Mouse (Mus musculus): ENCODE measurements around the gene Sncb. TPM values are rescaled to one million over a fixed set of nuclear protein-coding genes. Genes with fewer than 3 reads are reported as not detected.
"Not testable (repeated sequence)": the region's sequence is repeated elsewhere in the genome, so short reads cannot be mapped to it uniquely, and the experiment has no call there.

The Sncb gene
- polyA plus RNA-seq, 1 experiment from 2014 or later: not detected

DNA sequence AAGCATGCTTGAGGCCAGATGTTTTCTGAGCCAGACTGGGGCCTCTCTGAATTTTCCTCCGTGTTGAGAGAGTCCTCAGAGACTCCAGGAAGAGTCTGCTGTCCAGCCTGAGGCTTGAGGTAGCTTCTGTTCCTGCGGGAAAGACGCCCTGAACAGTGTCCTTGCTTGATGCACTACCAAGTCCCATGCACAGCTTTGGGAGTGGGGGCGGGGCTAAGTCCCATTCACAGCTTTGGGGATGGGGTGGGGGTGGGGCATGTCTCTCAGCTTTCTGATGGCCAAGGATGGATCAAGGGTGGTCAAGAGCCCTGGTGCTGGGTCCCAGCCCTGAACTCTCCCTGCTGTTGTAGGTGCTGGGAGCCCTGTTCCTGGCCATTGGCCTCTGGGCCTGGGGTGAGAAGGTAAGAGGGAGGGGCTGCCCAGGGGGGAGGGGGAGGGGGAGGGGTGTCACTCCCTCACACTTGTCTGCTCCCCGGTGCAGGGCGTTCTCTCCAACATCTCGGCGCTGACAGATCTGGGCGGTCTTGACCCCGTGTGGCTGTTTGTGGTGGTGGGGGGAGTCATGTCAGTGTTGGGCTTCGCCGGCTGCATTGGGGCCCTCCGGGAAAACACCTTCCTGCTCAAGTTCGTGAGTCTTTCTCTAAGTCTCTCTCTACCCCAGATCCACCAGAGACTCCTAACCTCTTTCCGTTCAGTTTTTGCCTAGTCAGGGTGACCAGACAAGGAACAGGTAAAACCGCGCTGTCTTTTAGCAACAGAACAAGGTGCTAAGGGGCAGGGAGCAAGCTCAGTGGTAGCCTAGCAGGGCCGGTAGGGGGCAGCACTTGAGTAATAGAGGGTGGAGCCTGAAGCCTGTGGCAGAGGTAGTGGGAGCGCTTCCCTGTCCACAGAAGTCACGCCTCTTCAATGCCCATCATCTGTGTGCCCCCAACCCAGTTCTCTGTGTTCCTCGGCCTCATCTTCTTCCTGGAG, 26.1 kb upstream of the Sncb start:
- WGBS (ENCODE audit: missing documents): 38% methylated on average over 21 of the region's 21 CpGs

DNA sequence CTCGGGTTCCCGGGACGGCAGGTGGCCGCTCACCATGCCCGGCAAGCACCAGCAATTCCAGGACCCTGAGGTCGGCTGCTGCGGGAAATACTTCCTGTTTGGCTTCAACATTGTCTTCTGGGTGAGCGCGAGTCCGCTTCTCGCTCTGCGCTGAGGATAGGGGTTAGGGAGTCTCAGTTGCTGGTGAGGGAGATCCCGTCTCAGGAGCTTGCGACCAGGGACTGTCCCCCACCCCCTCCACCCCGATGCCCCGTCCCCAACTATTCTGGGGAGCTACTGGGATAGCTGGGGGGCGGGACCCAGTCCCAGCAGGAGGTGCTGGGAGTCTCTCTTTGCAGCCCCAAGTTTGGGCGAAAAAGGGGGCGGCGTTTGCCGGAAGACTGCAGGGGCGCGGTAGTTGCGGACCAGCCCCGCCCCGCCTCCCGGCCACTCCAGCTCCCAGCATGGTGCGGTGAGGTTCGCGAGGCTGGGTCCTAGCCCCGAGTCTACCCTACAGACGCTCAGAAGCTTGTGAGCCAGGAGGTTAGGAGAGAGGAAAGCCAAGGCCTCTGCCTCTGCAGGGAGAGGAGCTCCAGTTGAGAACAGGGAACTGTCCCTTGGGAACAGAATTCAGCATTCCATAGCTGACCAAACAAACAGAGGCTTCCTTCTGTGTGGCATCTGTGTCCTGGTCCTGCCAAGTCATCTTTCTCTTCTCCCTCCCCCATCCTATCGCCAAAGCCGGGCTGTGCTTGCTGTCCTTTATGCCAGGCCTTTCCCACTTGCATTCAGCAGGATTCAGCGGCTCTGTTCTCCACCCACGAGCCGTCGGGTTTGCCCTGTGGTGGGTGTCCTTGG, 23.4 kb upstream of the Sncb start:
- no peaks in the 10 kb centered on the region for H3K79me2 ChIP-seq (ENCODE audit: inconsistent target)
- H3K4me3 ChIP-seq (ENCODE audit: inconsistent target): peak overlapping the region; percentile 43
- 3% methylated on average over 34 of the region's 38 CpGs for WGBS (ENCODE audit: missing documents)
- no peak overlapping the region for H3K27ac ChIP-seq
- no peaks in the 10 kb centered on the region for H3K36me3 ChIP-seq (ENCODE audit: inconsistent target)

More for the DNA sequence above, 26.1 kb upstream of the Sncb start:
- Histone ChIP-seq H3K4me3 (ENCODE audit: inconsistent target) (no peak overlapping the region), H3K36me3 (ENCODE audit: inconsistent target) (no peaks in the 10 kb centered on the region), H3K27ac (no peak overlapping the region), H3K79me2 (ENCODE audit: inconsistent target) (no peaks in the 10 kb centered on the region)

DNA sequence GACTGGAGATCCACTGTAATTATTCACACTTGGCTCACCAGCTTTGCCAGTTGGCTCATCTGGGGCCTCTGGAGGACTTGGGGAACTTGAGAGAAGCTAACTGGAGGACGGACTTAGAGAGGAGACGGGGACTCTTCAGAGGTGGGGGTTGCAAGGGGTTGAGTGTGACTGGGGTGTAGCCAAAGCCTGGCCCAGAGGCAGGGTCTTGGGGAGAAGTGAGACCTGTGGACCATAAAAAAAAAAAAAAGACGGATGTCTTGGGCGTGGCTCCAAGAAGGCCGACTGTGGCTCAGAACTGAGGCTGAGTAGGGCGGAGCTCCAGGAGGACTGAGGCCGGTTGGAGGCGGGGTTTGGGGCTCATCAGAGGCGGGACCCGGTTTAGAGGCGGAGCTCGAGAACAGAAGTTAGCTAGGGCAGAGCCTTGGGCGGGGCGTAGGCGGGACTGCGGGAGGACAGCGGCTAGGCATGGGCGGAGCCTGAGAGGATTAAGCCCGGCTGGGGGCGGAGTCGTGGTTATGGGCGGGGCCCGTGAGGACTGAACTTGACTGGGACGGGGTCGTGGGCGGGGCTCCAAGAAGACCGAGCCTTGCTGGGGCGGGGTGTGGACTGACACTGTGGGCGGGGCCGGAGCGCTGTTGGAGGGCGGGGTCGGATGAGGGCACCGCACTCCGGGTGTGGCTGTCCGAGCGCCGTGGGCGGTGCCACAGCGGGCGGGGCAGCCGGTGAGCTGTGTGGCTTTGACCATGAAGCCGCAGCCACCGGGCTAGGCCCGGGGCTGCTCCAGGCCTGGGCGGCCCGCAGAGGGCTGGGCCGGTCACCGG, 22.6 kb upstream of the Sncb start, which contains the start of gene Tspan17:
TSS of gene Tspan17 (plus strand) at position 638 of the 821 bp plus-strand sequence.
- no peaks in the 10 kb centered on the region for H3K36me3 ChIP-seq (ENCODE audit: inconsistent target)
- H3K27ac ChIP-seq: no peak within 1 kb of the TSS
- no peaks in the 10 kb centered on the region for H3K79me2 ChIP-seq (ENCODE audit: inconsistent target)
- peak within 1 kb of the TSS; percentile 43 for H3K4me3 ChIP-seq (ENCODE audit: inconsistent target)
- 2% methylated on average over 48 of the region's 49 CpGs for WGBS (ENCODE audit: missing documents)

DNA sequence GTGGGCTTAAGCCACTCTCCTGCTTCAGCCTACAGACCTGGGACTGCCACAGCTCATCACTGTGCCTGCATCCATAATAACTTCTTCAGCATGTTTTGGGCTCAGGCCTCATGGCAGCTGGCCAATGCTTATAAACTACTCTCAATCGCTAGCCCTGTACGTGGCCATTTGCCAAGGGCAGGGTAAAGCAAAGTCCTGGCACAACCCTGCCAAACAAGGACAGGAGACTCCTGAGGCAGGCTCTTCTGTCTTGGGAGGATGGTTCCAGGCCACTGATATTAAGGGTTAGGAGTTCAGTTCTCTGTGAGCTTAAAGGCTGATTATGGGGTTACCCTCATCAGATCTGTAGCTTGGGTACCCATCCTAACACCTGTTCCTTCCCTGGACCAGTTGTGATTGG, 21.2 kb upstream of the Sncb start:
- not testable (repeated sequence) for H3K36me3 ChIP-seq (ENCODE audit: inconsistent target); H3K4me3 ChIP-seq (ENCODE audit: inconsistent target); H3K27ac ChIP-seq; H3K79me2 ChIP-seq (ENCODE audit: inconsistent target)
- WGBS (ENCODE audit: missing documents): 43% methylated on average over 2 of the region's 2 CpGs

DNA sequence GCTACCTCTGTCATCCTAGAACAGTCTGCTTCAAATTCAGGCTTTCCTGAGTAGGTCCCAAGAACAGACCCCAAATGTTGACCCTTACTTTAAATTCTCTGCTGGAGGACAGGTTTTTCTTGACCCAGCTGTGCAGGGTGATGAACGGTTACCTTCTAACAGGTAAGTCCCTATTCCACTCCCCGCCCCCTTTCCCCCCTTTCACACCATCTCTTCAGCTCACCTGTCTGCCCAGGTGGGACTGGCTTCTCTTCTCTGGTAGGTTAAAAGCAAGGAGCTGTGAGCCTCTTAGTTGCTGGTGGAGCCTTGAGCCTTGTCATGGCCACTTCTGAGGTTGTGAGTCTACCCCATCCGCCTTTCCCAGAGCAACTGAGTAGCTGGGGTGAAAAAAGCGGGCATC, 17.3 kb upstream of the Sncb start, which contains the start of gene Eif4e1b:
TSS of gene Eif4e1b (plus strand) at position 301 of the 400 bp plus-strand sequence.
- Histone ChIP-seq H3K79me2 (ENCODE audit: inconsistent target) (no peaks in the 10 kb centered on the region), H3K27ac (no peak within 1 kb of the TSS), H3K4me3 (ENCODE audit: inconsistent target) (no peak within 1 kb of the TSS), H3K36me3 (ENCODE audit: inconsistent target) (no peaks in the 10 kb centered on the region)
- 95% methylated on average over 4 of the region's 4 CpGs for WGBS (ENCODE audit: missing documents)

DNA sequence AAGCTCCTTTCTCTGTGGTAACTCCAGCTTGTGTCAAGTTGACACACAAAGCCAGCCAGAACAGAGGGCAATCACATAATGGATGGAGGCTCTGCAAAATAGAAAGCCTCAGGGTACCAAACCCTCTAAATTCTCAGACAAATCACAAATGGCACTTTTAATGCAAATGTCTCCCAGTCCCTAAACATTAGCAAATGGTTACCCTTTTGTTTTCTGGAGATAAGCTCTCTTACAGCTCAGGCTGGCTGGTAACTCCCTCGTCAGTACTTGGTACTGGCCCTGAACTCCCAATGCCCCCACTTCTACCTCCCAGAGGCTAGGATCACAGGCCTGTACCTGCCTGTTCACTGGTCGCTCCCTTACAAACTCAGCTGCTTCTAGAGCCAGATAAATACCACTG, 16.8 kb upstream of the Sncb start:
- no peak overlapping the region for H3K4me3 ChIP-seq (ENCODE audit: inconsistent target)
- no peak overlapping the region for H3K27ac ChIP-seq
- 77% methylated on average over 2 of the region's 2 CpGs for WGBS (ENCODE audit: missing documents)
- no peaks in the 10 kb centered on the region for H3K36me3 ChIP-seq (ENCODE audit: inconsistent target)
- no peaks in the 10 kb centered on the region for H3K79me2 ChIP-seq (ENCODE audit: inconsistent target)

DNA sequence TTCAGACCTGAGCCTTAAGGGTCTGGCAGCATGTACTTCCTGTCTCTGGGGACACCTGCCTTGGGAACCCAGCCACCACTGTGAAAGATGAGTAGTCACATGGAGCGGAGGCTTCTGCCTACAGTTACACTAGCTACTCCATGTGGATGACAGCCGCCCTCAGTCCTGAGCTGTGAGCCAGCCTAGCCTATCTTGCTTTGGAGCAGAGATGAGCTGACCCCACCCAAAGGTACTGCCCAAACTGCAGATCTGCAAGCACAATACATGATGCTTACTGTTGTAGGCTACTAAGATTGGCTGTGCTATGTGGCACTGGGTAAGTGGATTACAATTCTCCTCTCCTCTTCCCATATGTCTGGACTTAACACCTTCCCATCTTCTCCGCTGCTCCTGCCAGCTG, 14.7 kb upstream of the Sncb start:
- Histone ChIP-seq H3K4me3 (ENCODE audit: inconsistent target) (no peak overlapping the region), H3K36me3 (ENCODE audit: inconsistent target) (no peaks in the 10 kb centered on the region), H3K27ac (no peak overlapping the region), H3K79me2 (ENCODE audit: inconsistent target) (no peaks in the 10 kb centered on the region)
- 90% methylated on average over 3 of the region's 3 CpGs for WGBS (ENCODE audit: missing documents)

DNA sequence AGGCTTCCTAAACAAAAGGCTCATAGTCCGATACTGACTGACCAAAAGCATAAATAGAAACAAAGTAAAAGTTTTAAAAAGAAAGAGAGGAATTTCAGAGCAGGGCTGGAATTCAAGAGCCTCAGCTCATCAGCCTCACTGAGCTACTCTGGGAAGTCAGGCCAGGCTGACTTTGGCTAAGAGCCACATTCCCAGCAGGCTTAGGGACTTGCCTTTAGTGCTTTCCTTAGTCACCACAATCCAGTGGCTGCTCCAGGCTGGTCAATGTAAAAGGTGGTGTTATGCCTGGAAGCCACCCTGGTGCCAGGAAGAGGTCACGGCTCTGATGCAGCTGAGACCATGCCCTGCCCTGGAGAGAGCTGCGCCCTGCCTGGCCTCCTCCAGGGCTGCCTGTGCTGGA, 14.2 kb upstream of the Sncb start:
- Histone ChIP-seq H3K27ac (no peak overlapping the region), H3K79me2 (ENCODE audit: inconsistent target) (no peaks in the 10 kb centered on the region), H3K36me3 (ENCODE audit: inconsistent target) (no peaks in the 10 kb centered on the region), H3K4me3 (ENCODE audit: inconsistent target) (no peak overlapping the region)
- 95% methylated on average over 3 of the region's 3 CpGs for WGBS (ENCODE audit: missing documents)

DNA sequence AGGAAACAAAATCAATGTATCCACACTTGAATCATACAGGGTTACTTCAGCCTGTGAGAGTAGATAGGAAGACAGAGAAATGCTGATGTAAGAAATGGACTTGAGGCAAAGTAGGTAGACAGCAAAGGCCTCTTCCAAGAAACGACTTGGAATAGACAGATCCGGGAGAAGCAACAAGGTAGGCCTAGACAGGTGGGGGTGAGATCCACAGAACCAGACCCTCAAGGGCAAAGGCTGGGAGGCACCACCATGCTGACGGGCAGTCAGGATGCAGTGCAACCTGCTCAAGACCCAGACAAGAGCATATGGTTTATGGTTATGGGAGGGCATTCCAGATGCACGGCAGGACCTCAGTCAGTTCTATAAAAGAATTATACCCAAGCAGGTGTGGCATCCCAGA, 617 bp upstream of the Sncb start:
- no peak overlapping the region for H3K4me3 ChIP-seq (ENCODE audit: inconsistent target)
- no peaks in the 10 kb centered on the region for H3K36me3 ChIP-seq (ENCODE audit: inconsistent target)
- H3K79me2 ChIP-seq (ENCODE audit: inconsistent target): no peaks in the 10 kb centered on the region
- 81% methylated on average over 4 of the region's 4 CpGs for WGBS (ENCODE audit: missing documents)
- no peak overlapping the region for H3K27ac ChIP-seq

DNA sequence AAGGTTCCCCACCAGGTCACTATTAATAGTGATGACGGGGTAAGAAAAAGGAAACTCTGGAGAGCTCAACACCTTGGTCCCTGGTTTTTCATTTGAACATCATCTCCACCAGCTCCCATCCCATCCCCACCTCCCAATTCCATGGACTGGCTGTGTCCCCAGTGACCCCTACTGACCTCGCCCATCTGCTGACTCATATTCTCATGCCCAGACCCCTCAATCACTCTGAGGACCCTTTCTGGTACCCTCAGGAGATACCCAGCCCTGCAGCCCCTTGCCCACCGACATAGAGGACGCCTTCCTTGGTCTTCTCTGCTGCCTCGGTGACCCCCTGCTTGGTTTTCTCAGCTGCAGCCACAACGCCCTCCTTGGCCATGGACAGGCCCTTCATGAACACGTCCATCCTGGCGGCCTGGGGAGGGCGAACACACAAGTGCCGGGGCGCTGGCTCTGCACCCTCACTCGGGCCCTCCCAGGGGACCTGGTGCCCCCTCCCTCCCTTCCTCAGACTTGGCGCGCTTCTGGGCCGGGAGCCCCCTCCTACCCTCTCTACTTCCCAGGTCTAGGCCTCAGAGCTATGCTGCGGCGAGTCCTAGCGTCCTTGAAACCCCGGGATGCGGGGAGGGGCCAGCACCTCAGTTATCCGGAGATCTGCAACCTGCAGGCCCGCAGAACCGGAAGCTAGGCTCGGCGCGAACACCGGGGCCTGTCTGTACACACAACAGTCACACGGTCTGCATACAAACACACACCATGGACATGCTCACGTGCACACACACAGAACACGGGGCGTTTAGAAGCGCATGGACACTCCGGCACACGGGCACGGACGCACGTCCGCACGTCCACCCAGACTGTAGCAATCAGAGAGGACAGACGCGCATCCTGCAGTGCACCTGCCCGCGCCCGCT, 859 bp downstream of the Sncb start:
- WGBS (ENCODE audit: missing documents): 8% methylated on average over 44 of the region's 44 CpGs

DNA sequence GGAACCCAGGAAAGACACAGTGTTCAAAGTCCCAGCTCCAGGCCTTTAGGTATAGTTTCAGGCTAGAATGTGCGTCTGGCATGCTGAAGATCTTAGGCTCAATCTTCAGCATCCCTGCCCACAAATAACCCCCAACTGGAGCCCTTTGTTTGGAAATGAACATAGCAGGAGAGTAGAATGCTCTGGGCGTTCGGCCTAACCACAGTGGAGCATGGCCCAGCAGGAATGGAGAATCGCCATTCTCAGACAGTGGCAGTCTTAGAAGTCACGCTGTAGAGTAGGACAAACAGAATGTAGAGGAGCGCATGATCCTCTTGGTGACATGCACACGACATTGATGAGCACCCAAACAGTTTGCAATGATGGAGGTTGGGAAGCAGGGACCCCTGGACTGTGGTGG, 5.5 kb downstream of the Sncb start:
- Histone ChIP-seq H3K79me2 (ENCODE audit: inconsistent target) (no peaks in the 10 kb centered on the region), H3K4me3 (ENCODE audit: inconsistent target) (no peak overlapping the region), H3K27ac (no peak overlapping the region), H3K36me3 (ENCODE audit: inconsistent target) (no peaks in the 10 kb centered on the region)
- 81% methylated on average over 7 of the region's 7 CpGs for WGBS (ENCODE audit: missing documents)

More for the DNA sequence above, 859 bp downstream of the Sncb start:
- H3K36me3 ChIP-seq (ENCODE audit: inconsistent target): no peaks in the 10 kb centered on the region
- H3K79me2 ChIP-seq (ENCODE audit: inconsistent target): no peaks in the 10 kb centered on the region
- no peak overlapping the region for H3K4me3 ChIP-seq (ENCODE audit: inconsistent target)
- H3K27ac ChIP-seq: no peak overlapping the region

DNA sequence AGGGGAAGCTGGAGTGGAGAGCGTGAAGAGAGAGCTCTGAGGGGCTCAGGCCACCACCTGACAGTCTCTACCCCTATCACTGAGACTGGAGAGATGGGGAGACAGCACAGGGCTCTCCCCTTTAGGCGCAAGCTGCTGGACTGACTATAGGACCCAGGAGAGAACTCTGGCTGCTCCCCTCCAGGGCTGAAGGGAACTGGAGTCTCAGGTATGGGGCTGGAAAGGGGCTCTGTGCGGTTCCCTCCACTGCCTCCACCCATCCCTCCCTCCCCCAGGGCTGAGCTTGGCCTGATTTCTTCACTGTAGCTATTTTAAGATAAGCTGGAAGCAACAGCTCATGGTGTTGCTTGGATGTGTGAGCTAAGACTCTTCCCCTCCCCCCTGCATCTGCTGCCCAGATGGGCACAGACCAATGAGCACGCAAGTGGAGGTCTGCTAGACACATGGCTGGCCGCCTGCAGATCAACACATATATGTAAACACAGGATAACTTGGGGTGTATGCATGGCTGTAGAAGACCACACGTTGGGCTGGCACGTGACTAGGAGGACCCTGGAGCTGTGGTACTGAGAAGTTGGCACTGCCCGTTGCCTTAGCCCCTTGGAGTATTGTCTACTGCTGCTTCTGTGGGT, 6.1 kb downstream of the Sncb start:
- no peak overlapping the region for H3K4me3 ChIP-seq (ENCODE audit: inconsistent target)
- H3K27ac ChIP-seq: no peak overlapping the region
- 63% methylated on average over 8 of the region's 8 CpGs for WGBS (ENCODE audit: missing documents)
- H3K79me2 ChIP-seq (ENCODE audit: inconsistent target): no peaks in the 10 kb centered on the region
- H3K36me3 ChIP-seq (ENCODE audit: inconsistent target): no peaks in the 10 kb centered on the region

DNA sequence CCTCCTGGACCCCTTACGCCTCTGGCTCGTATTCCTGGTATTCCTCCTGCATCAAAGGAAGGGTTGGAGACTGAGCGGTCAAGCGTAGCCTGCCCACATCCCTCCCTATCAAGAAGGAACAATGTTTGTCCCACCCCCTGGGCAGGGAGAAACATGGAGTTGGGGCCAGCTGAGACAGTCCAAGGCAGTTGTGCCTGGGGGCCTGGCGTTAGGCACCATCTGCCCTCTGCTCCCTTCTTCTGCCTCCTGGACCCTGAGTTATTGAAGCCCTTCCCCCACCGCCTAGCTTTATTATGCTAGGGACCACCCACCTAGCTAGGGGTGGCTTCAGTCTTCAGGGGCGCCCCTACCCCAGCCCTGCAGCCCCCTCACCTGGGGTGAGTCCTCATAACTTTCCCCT, 6.9 kb downstream of the Sncb start:
- Histone ChIP-seq H3K36me3 (ENCODE audit: inconsistent target) (no peaks in the 10 kb centered on the region), H3K4me3 (ENCODE audit: inconsistent target) (no peak overlapping the region), H3K79me2 (ENCODE audit: inconsistent target) (no peaks in the 10 kb centered on the region), H3K27ac (no peak overlapping the region)
- 30% methylated on average over 7 of the region's 7 CpGs for WGBS (ENCODE audit: missing documents)

Data from macrophage (primary cell).